Mouse (Mus musculus): ENCODE measurements at regions not wholly inside any gene's neighbourhood (a gene's known extent, or its start where the extent isn't known, plus 50 kb on each side); places are given as distances from the start of the nearest gene placed in this dataset.
A peak's percentile ranks its signal among the peaks of the same experiment; 100 is the strongest.

- H3K4me3 ChIP-seq (ENCODE audit: low read depth, low read length): no peak overlapping the region
- ATAC-seq: no peak
- 88% methylated on average over 3 of the region's 3 CpGs for WGBS (ENCODE audit: insufficient replicate concordance)
- H3K36me3 ChIP-seq (replicated peaks; ENCODE audit: insufficient read depth, low read length): no peaks in the 10 kb centered on the region
- DNase-seq: no peak
- no peak overlapping the region for H3K4me2 ChIP-seq (ENCODE audit: low read depth, low read length)
- H3K4me1 ChIP-seq (ENCODE audit: insufficient read depth): no peaks in the 10 kb centered on the region
- H3K27ac ChIP-seq (ENCODE audit: low read depth): no peak overlapping the region
- no peak overlapping the region for H3K9ac ChIP-seq (replicated peaks)
- H3K27me3 ChIP-seq (ENCODE audit: insufficient read depth, low read length): no peaks in the 10 kb centered on the region
- no peaks in the 10 kb centered on the region for H3K9me3 ChIP-seq (ENCODE audit: low read length)
- TF ChIP-seq EP300 (IDR thresholded peaks at IDR 0.05; ENCODE audit: low read depth) (no peak), CTCF (IDR thresholded peaks at IDR 0.05; ENCODE audit: low read depth) (no peak)
Measured at GRCm38 (mm10) chr9:41880457-41880856, 243.6 kb downstream of the Sorl1 start.

- DNase-seq (no peak), ATAC-seq (no peak)
- no peak overlapping the region for H3K4me2 ChIP-seq (ENCODE audit: low read depth, low read length)
- no peaks in the 10 kb centered on the region for H3K9me3 ChIP-seq (ENCODE audit: low read length)
- TF ChIP-seq EP300 (IDR thresholded peaks at IDR 0.05; ENCODE audit: low read depth) (no peak), CTCF (IDR thresholded peaks at IDR 0.05; ENCODE audit: low read depth) (no peak)
- no peaks in the 10 kb centered on the region for H3K27me3 ChIP-seq (ENCODE audit: insufficient read depth, low read length)
- no peaks in the 10 kb centered on the region for H3K4me1 ChIP-seq (ENCODE audit: insufficient read depth)
- H3K27ac ChIP-seq (ENCODE audit: low read depth): no peak overlapping the region
- H3K4me3 ChIP-seq (ENCODE audit: low read depth, low read length): no peak overlapping the region
- H3K36me3 ChIP-seq (replicated peaks; ENCODE audit: insufficient read depth, low read length): no peaks in the 10 kb centered on the region
- WGBS (ENCODE audit: insufficient replicate concordance): 77% methylated on average over 1 of the region's 1 CpGs
- H3K9ac ChIP-seq (replicated peaks): no peak overlapping the region
Measured at GRCm38 (mm10) chr9:41879080-41879479, 245.0 kb downstream of the Sorl1 start.

DNA sequence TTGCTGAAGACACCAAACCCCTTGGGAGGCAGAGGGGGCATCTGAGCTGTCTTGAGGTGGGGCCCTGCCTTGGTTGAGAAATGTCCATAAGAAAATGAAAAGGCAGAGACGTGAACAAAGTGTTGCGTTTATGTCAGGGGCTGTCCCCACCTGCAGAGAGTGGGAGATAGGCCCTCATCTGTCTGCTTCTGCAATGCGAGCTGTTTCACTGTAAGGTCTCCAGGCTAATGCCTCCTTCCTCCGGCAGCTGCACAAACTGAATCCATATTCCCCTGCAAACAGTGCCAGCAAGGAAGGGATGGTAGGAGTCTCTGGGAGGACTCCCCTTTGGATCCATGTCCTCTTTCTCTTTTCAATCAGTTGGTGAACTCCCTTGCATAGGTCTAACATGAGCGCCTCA is 263.0 kb downstream of the Sorl1 start:
- no peak for ATAC-seq
- Histone ChIP-seq H3K27ac (ENCODE audit: low read depth) (no peak overlapping the region), H3K4me1 (ENCODE audit: insufficient read depth) (no peaks in the 10 kb centered on the region), H3K9ac (replicated peaks) (no peak overlapping the region), H3K36me3 (replicated peaks; ENCODE audit: insufficient read depth, low read length) (no peaks in the 10 kb centered on the region), H3K9me3 (ENCODE audit: low read length) (no peaks in the 10 kb centered on the region), H3K4me2 (ENCODE audit: low read depth, low read length) (no peak overlapping the region), H3K27me3 (ENCODE audit: insufficient read depth, low read length) (no peaks in the 10 kb centered on the region), H3K4me3 (ENCODE audit: low read depth, low read length) (no peak overlapping the region)
- TF ChIP-seq CTCF (IDR thresholded peaks at IDR 0.05; ENCODE audit: low read depth) (no peak), EP300 (IDR thresholded peaks at IDR 0.05; ENCODE audit: low read depth) (no peak)
- no peak for DNase-seq
- 67% methylated on average over 5 of the region's 5 CpGs for WGBS (ENCODE audit: insufficient replicate concordance)

DNA sequence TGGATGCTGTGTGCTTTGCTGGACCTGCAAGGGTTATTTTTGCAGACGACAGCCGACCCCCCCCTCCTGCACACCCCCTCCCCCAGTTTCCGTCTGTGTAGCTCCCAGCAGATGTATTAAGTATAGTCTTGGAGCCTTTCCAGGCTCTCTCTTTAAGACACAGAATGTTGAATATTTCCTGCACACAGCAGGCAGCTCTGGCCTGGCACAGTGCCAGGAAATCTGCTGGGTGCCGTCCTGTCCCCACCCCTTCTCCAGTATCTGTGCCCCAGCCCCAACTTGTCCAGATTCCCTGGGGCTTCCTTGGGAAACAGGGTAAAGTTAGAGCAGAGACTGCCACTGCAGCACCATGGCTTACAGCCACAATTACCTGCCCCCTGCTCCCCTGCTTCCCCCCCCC is 263.4 kb downstream of the Sorl1 start:
- no peaks in the 10 kb centered on the region for H3K4me1 ChIP-seq (ENCODE audit: insufficient read depth)
- no peak overlapping the region for H3K9ac ChIP-seq (replicated peaks)
- no peaks in the 10 kb centered on the region for H3K36me3 ChIP-seq (replicated peaks; ENCODE audit: insufficient read depth, low read length)
- H3K27me3 ChIP-seq (ENCODE audit: insufficient read depth, low read length): no peaks in the 10 kb centered on the region
- no peak overlapping the region for H3K27ac ChIP-seq (ENCODE audit: low read depth)
- no peaks in the 10 kb centered on the region for H3K9me3 ChIP-seq (ENCODE audit: low read length)
- WGBS (ENCODE audit: insufficient replicate concordance): 17% methylated on average over 4 of the region's 4 CpGs
- ATAC-seq (no peak), DNase-seq (peak; percentile 50)
- TF ChIP-seq EP300 (IDR thresholded peaks at IDR 0.05; ENCODE audit: low read depth) (no peak), CTCF (IDR thresholded peaks at IDR 0.05; ENCODE audit: low read depth) (no peak)
- H3K4me2 ChIP-seq (ENCODE audit: low read depth, low read length): no peak overlapping the region
- H3K4me3 ChIP-seq (ENCODE audit: low read depth, low read length): no peak overlapping the region

DNA sequence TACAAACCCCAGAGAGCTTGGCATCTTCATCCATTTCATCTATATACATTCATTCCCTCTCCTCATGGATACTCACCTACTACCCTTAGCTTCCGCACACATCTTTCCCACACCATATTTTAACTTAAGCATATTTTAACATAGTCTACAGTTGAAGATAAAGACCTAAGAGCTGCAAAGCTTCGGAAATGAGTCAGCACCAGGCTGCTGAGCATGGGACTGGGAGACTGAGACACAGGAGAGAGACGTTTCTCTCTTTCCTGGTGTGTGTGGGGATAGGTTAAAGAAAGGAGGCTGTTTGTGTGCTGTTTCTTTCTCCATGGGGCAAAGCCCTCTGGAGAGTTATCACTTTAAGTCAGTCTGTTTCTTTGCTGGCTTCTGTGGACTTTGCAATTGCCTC is 264.3 kb downstream of the Sorl1 start:
- H3K9me3 ChIP-seq (ENCODE audit: low read length): no peaks in the 10 kb centered on the region
- DNase-seq (no peak), ATAC-seq (no peak)
- H3K4me1 ChIP-seq (ENCODE audit: insufficient read depth): no peaks in the 10 kb centered on the region
- no peaks in the 10 kb centered on the region for H3K36me3 ChIP-seq (replicated peaks; ENCODE audit: insufficient read depth, low read length)
- H3K4me3 ChIP-seq (ENCODE audit: low read depth, low read length): no peak overlapping the region
- H3K27me3 ChIP-seq (ENCODE audit: insufficient read depth, low read length): no peaks in the 10 kb centered on the region
- TF ChIP-seq CTCF (IDR thresholded peaks at IDR 0.05; ENCODE audit: low read depth) (no peak), EP300 (IDR thresholded peaks at IDR 0.05; ENCODE audit: low read depth) (no peak)
- no peak overlapping the region for H3K27ac ChIP-seq (ENCODE audit: low read depth)
- H3K9ac ChIP-seq (replicated peaks): no peak overlapping the region
- no peak overlapping the region for H3K4me2 ChIP-seq (ENCODE audit: low read depth, low read length)
- 49% methylated on average over 3 of the region's 3 CpGs for WGBS (ENCODE audit: insufficient replicate concordance)

DNA sequence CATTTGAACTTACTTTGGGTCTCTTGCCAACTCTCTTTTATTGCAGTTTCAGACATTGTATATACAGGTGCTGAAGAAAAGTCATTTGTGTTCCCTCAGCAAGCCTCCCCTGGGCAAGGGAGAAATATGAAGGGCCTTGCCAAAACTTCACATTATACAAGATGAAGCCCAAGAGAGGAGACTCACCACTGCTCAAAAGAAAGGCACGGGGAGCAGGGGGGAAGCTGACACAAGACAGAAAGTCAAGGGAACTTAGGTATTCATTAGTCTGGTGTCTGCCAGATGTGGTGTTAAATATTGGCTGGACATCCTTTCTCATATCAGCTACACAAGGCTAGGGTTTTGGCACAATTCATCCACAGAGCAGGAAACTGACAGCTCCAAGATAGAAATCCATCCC is 272.0 kb downstream of the Sorl1 start:
- TF ChIP-seq CTCF (IDR thresholded peaks at IDR 0.05; ENCODE audit: low read depth) (no peak), EP300 (IDR thresholded peaks at IDR 0.05; ENCODE audit: low read depth) (no peak)
- Histone ChIP-seq H3K27ac (ENCODE audit: low read depth) (no peak overlapping the region), H3K4me1 (ENCODE audit: insufficient read depth) (no peaks in the 10 kb centered on the region), H3K27me3 (ENCODE audit: insufficient read depth, low read length) (no peaks in the 10 kb centered on the region), H3K36me3 (replicated peaks; ENCODE audit: insufficient read depth, low read length) (no peaks in the 10 kb centered on the region), H3K4me2 (ENCODE audit: low read depth, low read length) (no peak overlapping the region), H3K4me3 (ENCODE audit: low read depth, low read length) (no peak overlapping the region), H3K9ac (replicated peaks) (no peak overlapping the region), H3K9me3 (ENCODE audit: low read length) (no peaks in the 10 kb centered on the region)
- WGBS (ENCODE audit: insufficient replicate concordance): 53% methylated on average over 1 of the region's 1 CpGs
- ATAC-seq (no peak), DNase-seq (no peak)
